Mouse (Mus musculus): ENCODE data around the gene Mtg2. TPM values are rescaled to one million over a fixed set of nuclear protein-coding genes. Genes with fewer than 3 reads are reported as not detected.

Mtg2 gene
- total RNA-seq, 2 experiments from 2014 or later: 1.3 to 2.6 TPM

DNA sequence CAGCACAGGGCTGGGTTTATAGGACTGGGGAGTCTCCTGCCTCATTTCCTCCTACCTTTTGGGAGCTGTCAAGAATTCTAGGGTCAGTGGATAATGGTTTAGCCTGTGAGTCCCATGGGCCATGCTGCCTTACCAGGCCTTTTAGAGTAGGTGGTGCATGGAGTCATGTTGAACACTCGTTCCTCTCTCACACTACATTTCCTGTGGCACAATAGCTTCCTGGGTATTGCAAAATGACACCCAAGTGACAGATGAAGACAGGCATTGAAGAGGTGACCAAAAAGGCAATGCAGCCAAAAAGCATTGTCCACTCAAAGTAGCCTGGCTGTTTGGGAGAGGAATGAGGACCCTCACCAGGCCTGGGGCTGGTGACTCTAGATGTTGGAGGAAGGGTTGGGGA, 57.3 kb downstream of the Mtg2 start:
- no peak for ATAC-seq (replicated peaks; ENCODE audit: low FRiP score, poor library complexity, severe bottlenecking)

DNA sequence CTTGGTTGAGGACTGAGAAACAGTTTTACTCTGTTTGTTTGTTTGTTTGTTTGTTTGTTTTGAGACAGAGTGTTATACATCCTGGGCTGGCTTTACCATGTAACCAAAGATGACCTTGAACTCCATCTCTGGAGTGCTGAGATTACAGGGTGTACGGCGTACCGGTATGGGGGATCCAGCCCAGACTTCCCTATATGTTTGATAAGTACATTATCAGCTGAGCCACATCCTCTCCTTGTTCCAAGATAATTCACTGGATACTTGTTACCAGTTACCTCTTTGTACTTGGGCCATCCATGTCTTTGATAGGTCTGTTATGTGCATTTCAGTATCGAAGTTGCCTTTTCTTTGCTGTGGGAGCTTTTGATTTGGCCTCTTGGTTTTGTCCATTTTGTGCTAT, 62.8 kb downstream of the Mtg2 start:
- ATAC-seq (replicated peaks; ENCODE audit: low FRiP score, poor library complexity, severe bottlenecking): no peak

DNA sequence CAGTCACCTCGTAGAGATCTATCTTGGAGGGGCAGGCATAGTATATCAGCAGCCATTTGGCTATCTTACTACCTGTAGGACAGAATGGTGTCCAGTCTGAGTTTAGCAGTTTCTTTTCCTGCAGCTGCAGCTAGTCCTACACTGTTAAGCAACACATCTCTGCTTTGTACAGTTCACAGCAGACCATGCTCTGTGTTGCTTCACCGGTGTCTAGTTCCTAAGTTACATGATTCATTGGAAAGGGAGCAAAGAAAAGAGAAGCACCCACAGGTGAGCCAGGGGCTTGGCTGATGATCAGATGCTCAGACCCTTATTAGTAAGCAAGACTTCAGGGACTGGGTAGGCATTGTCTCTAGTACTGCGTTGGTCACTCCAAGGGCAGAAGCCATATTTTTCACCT, 63.5 kb downstream of the Mtg2 start:
- no peak for ATAC-seq (replicated peaks; ENCODE audit: low FRiP score, poor library complexity, severe bottlenecking)

DNA sequence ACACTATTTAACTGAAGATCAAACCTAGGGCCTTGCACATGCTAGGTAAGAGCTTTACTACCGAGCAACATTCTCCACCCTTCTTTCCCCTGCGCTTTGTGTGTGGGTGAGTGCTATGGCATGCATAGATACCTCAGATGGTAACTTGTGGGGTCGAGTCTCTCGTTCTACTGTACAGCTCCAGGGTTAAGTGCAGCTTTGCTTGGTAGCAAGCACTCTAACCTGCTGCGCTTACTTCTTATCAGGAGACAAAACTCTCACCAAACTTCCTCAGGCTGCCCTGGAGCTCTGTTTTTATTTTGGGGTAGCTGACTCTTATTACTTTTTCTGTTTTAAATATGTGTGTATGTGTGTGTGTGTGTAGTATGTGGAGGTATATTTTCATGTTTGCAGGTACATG, 65.0 kb downstream of the Mtg2 start:
- ATAC-seq (replicated peaks; ENCODE audit: low FRiP score, poor library complexity, severe bottlenecking): no peak

Other genes with a start within 250 kb of the Mtg2 start
- gene Taf4, start 93.9 kb upstream of the Mtg2 start, total RNA-seq (2015; ENCODE audit: low replicate concordance): 51.6 and 57.3 TPM in 2 replicates
- 84.2 and 117 TPM in 2 replicates for gene Taf4, start 93.9 kb upstream of the Mtg2 start, total RNA-seq (2017; ENCODE audit: low replicate concordance)
- 6.5 and 7.1 TPM in 2 replicates for gene Lsm14b, start 45.6 kb upstream of the Mtg2 start, total RNA-seq (2015; ENCODE audit: low replicate concordance)
- gene Lsm14b, start 45.6 kb upstream of the Mtg2 start, total RNA-seq (2017; ENCODE audit: low replicate concordance): 5.7 and 11.3 TPM in 2 replicates
- 54.1 and 65.2 TPM in 2 replicates for gene Psma7, start 28.2 kb upstream of the Mtg2 start, total RNA-seq (2015; ENCODE audit: low replicate concordance)
- gene Psma7, start 28.2 kb upstream of the Mtg2 start, total RNA-seq (2017; ENCODE audit: low replicate concordance): 69.1 and 112 TPM in 2 replicates
- gene Ss18l1, start 28.1 kb upstream of the Mtg2 start, total RNA-seq (2015; ENCODE audit: low replicate concordance): 0.36 TPM in 1 of 2 replicates, not detected in the other
- 0.13 and 0.68 TPM in 2 replicates for gene Ss18l1, start 28.1 kb upstream of the Mtg2 start, total RNA-seq (2017; ENCODE audit: low replicate concordance)
- gene Hrh3, start 33.9 kb downstream of the Mtg2 start, total RNA-seq (2015; ENCODE audit: low replicate concordance): not detected in 2 replicates
- gene Hrh3, start 33.9 kb downstream of the Mtg2 start, total RNA-seq (2017; ENCODE audit: low replicate concordance): not detected in 2 replicates
- gene Osbpl2, start 48.7 kb downstream of the Mtg2 start, total RNA-seq (2015; ENCODE audit: low replicate concordance): 7.6 and 10.1 TPM in 2 replicates
- gene Osbpl2, start 48.7 kb downstream of the Mtg2 start, total RNA-seq (2017; ENCODE audit: low replicate concordance): 14.4 and 16.3 TPM in 2 replicates
- gene Adrm1, start 100.9 kb downstream of the Mtg2 start, total RNA-seq (2015; ENCODE audit: low replicate concordance): 47.6 and 66.7 TPM in 2 replicates
- 24.1 and 32.6 TPM in 2 replicates for gene Adrm1, start 100.9 kb downstream of the Mtg2 start, total RNA-seq (2017; ENCODE audit: low replicate concordance)
- under 0.01 and 0.42 TPM in 2 replicates for gene Lama5, start 155.3 kb downstream of the Mtg2 start, total RNA-seq (2015; ENCODE audit: low replicate concordance)
- gene Lama5, start 155.3 kb downstream of the Mtg2 start, total RNA-seq (2017; ENCODE audit: low replicate concordance): 0.13 and 0.15 TPM in 2 replicates
- gene Rps21, start 186.8 kb downstream of the Mtg2 start, total RNA-seq (2015; ENCODE audit: low replicate concordance): 412 and 611 TPM in 2 replicates
- gene Rps21, start 186.8 kb downstream of the Mtg2 start, total RNA-seq (2017; ENCODE audit: low replicate concordance): 390 and 599 TPM in 2 replicates
- 8.8 and 9.4 TPM in 2 replicates for gene Cables2, start 202.9 kb downstream of the Mtg2 start, total RNA-seq (2015; ENCODE audit: low replicate concordance)
- gene Cables2, start 202.9 kb downstream of the Mtg2 start, total RNA-seq (2017; ENCODE audit: low replicate concordance): 7.6 and 9.2 TPM in 2 replicates
- gene Rbbp8nl, start 219.3 kb downstream of the Mtg2 start, total RNA-seq (2015; ENCODE audit: low replicate concordance): not detected in 2 replicates
- not detected in 2 replicates for gene Rbbp8nl, start 219.3 kb downstream of the Mtg2 start, total RNA-seq (2017; ENCODE audit: low replicate concordance)

All from erythroid progenitor cell, adult 5-6 weeks (primary cell).